Comparison of ENCODE assay signal across 28 mouse cellular contexts in genomic region chr3:28612330-28612729, GRCm38 (mm10).
DNase-seq lines count a peak whose midpoint lies in the region; ATAC-seq lines count a peak whose summit lies in the region.
"Had no signal": no experiment of that assay in that cellular context is flagged by ENCODE, and none has a peak within 500 bp of the region (broad histone marks: within the 10 kb centered on the region; RNA-seq: fewer than 3 reads in every experiment).

No protein-coding gene starts in this region.

- DNase-seq in frontal cortex, postnatal 25 days (ENCODE audit: low spot score in 2 of 2): no peak
- peak; percentile 57 for DNase-seq in right cerebral cortex, adult 18-20 months
- DNase-seq in right cerebral cortex, postnatal 14 days: no peak
- DNase-seq in left cerebral cortex, adult 9 months (ENCODE audit: low spot score in 2 of 2): peak; percentile 38 to 50
- peak; percentile 30 to 66 for DNase-seq in right cerebral cortex, postnatal 36 days (ENCODE audit: low spot score in 2 of 2)
- no peak for DNase-seq in adrenal gland, postnatal 10 days
- DNase-seq: adrenal gland, postnatal 25 days; cerebellum, adult 9-10 months; gastrocnemius, postnatal 14 days; heart, postnatal 10 days; kidney, adult 11 months; kidney, postnatal 36 days; lung, embryonic 14.5 days; thymus, adult 2 months; thymus, postnatal 4 days had no signal

- H3K4me1 ChIP-seq in forebrain, embryonic 13.5 days: peaks cover 8% of the 10 kb centered on the region; the same call in 1 of the 2 replicates
- H3K4me1 ChIP-seq: forebrain, embryonic 12.5 days; hindbrain, embryonic 12.5 days; megakaryocyte, embryonic 14.5 days; neural tube, embryonic 13.5 days; stomach, embryonic 15.5 days had no signal

- H3K4me2 ChIP-seq in forebrain, embryonic 13.5 days: no peak overlapping the region
- H3K4me2 ChIP-seq: forebrain, embryonic 12.5 days; heart, embryonic 12.5 days; hindbrain, embryonic 12.5 days; kidney, embryonic 15.5 days; lung, embryonic 14.5 days; neural tube, embryonic 13.5 days; stomach, embryonic 15.5 days had no signal

- no peak overlapping the region for H3K4me3 ChIP-seq in forebrain, embryonic 13.5 days
- H3K4me3 ChIP-seq: forebrain, embryonic 12.5 days; heart, embryonic 12.5 days; hindbrain, embryonic 12.5 days; kidney, embryonic 15.5 days; megakaryocyte, embryonic 14.5 days; myocyte; neural tube, embryonic 13.5 days; stomach, embryonic 15.5 days had no signal

- peaks cover 42% of the 10 kb centered on the region for H3K36me3 ChIP-seq in forebrain, embryonic 13.5 days (ENCODE audit: poor library complexity, severe bottlenecking)
- H3K36me3 ChIP-seq: forebrain, embryonic 12.5 days; kidney, embryonic 15.5 days; stomach, embryonic 15.5 days had no signal

- WGBS in forebrain, embryonic 13.5 days: 84% methylated on average over 5 of the region's 5 CpGs

- no peak overlapping the region for H3K27ac ChIP-seq in forebrain, embryonic 13.5 days
- H3K27ac ChIP-seq: forebrain, embryonic 12.5 days; hindbrain, embryonic 12.5 days; kidney, embryonic 15.5 days; liver, embryonic 14.5 days; neural tube, embryonic 13.5 days; stomach, embryonic 15.5 days had no signal

- H3K9ac ChIP-seq in forebrain, embryonic 13.5 days: no peak overlapping the region
- H3K9ac ChIP-seq: forebrain, embryonic 12.5 days; heart, embryonic 12.5 days; hindbrain, embryonic 12.5 days; kidney, embryonic 15.5 days; liver, embryonic 14.5 days; lung, embryonic 14.5 days; neural tube, embryonic 13.5 days; stomach, embryonic 15.5 days had no signal

- no peaks in the 10 kb centered on the region for H3K9me3 ChIP-seq in forebrain, embryonic 13.5 days (replicated peaks)
- H3K9me3 ChIP-seq: forebrain, embryonic 12.5 days; heart, embryonic 12.5 days; hindbrain, embryonic 12.5 days; kidney, embryonic 15.5 days; megakaryocyte, embryonic 14.5 days; neural tube, embryonic 13.5 days; stomach, embryonic 15.5 days had no signal

- no peaks in the 10 kb centered on the region for H3K27me3 ChIP-seq in forebrain, embryonic 13.5 days
- H3K27me3 ChIP-seq: forebrain, embryonic 12.5 days; heart, embryonic 12.5 days; hindbrain, embryonic 12.5 days; kidney, embryonic 15.5 days; megakaryocyte, embryonic 14.5 days; neural tube, embryonic 13.5 days; stomach, embryonic 15.5 days had no signal

- ATAC-seq in frontal cortex, adult (ENCODE audit: low TSS enrichment): peak; percentile 89
- ATAC-seq in forebrain, embryonic 13.5 days: no peak
- ATAC-seq: CD4-positive, CD25-positive, alpha-beta regulatory T cell, adult 4 months; midbrain, embryonic 16.5 days had no signal

Comparison
In these comparisons a context has a peak if more than half of its experiments do, and no peak if none do; other contexts are left out.
1. DNase-seq: peak in right cerebral cortex, adult 18-20 months (single experiment), left cerebral cortex, adult 9 months (2 of 2) and right cerebral cortex, postnatal 36 days (2 of 2); none in frontal cortex, postnatal 25 days (0 of 2), right cerebral cortex, postnatal 14 days (single experiment) and adrenal gland, postnatal 10 days (single experiment).